Mouse (Mus musculus) C2C12 (cell line): ENCODE data around the gene Afdn. TPM values are rescaled to one million over a fixed set of nuclear protein-coding genes. Genes with fewer than 3 reads are reported as not detected.

Source experiments
- H3K27me3 ChIP-seq: one replicate; pipeline ENCODE4 v1.6.1; 2011; ENCODE audit not compliant: control insufficient read depth, insufficient read depth, insufficient read length
- H3K36me3 ChIP-seq: one replicate; pipeline ENCODE4 v1.6.1; 2011; ENCODE audit not compliant: control insufficient read depth, insufficient read depth
- H3K4me3 ChIP-seq: one replicate; pipeline ENCODE4 v1.5.1; 2011; ENCODE audit warnings: mild to moderate bottlenecking, control low read depth; ENCODE audit not compliant: poor library complexity, insufficient read depth, severe bottlenecking
- H3K79me2 ChIP-seq: one replicate; pipeline ENCODE4 v1.6.1; 2011; ENCODE audit not compliant: control insufficient read depth, insufficient read depth
- H3K79me3 ChIP-seq: one replicate; pipeline ENCODE4 v1.6.1; 2011; ENCODE audit warnings: low read depth, control low read depth
- H3ac ChIP-seq: one replicate; pipeline ENCODE3; 2011; ENCODE audit warnings: low read depth; ENCODE audit not compliant: control insufficient read depth, insufficient read length
- CEBPB ChIP-seq: IDR thresholded peaks from one replicate; pipeline ENCODE4 v1.6.1; 2011; ENCODE audit warnings: low read depth, mild to moderate bottlenecking, control low read depth, moderate library complexity
- CTCF ChIP-seq: IDR thresholded peaks from one replicate; pipeline ENCODE4 v1.5.1; 2011; ENCODE audit not compliant: control insufficient read depth, insufficient read depth, insufficient read length
- FOSL1 ChIP-seq: IDR thresholded peaks from one replicate; pipeline ENCODE4 v1.8.0; 2011; ENCODE audit warnings: mild to moderate bottlenecking, low read length; ENCODE audit not compliant: poor library complexity, insufficient read depth, severe bottlenecking
- MAX ChIP-seq: IDR thresholded peaks from one replicate; pipeline ENCODE4 v1.6.1; 2011; ENCODE audit warnings: mild to moderate bottlenecking, control low read depth
- MYOD1 ChIP-seq: IDR thresholded peaks from one replicate; pipeline ENCODE4 v1.6.1; 2011; ENCODE audit warnings: low read depth; ENCODE audit not compliant: control insufficient read depth, insufficient read length
- MYOG ChIP-seq: IDR thresholded peaks from one replicate; pipeline ENCODE4 v1.6.1; 2011; ENCODE audit not compliant: control insufficient read depth, insufficient read length; ENCODE audit errors: extremely low read depth
- USF1 ChIP-seq: IDR thresholded peaks from one replicate; pipeline ENCODE4 v1.6.1; 2011; ENCODE audit warnings: low read depth, mild to moderate bottlenecking, control low read depth, moderate library complexity
- polyA plus RNA-seq: library from polyadenylated mRNA; unstranded; fragments of >200 nt; fragmentation: generic; extraction: Trizol; gene quantifications from one replicate; pipeline ENCODE4 v1.2.1, GENCODE M21; 2012; ENCODE audit warnings: missing spikeins

Afdn gene
- polyA plus RNA-seq, 1 experiment = 21.0 TPM

DNA sequence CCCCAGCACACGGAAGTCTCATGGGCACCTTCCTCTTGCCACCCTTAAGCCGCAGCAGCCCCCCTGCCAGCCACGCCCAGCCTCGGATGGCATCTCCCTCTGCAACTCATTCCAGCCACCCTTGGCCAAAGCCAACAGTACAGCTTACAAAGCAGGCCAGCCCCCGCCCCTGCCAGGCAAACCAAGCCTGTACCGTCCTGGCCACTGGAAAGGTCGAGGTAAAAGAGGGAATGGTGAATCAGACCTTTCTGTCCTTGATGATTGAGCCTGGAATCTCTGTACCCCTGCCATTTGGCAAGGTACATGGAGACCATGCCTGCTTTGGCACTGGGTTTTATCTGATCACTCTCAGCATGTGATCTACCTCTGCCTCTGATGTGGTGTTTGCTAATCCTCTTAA lies 138.9 kb downstream of the Afdn start:
- Histone ChIP-seq H3K27me3 (no peaks in the 10 kb centered on the region), H3K4me3 (no peak overlapping the region), H3ac (no peak overlapping the region), H3K79me3 (no peaks in the 10 kb centered on the region), H3K36me3 (peaks cover 22% of the 10 kb centered on the region), H3K79me2 (no peaks in the 10 kb centered on the region)
- TF ChIP-seq FOSL1 (no peak), MYOG (no peak), CEBPB (no peak), CTCF (no peak), MAX (no peak), MYOD1 (no peak), USF1 (no peak)

- H3K4me3 ChIP-seq = no peak overlapping the region
- no peak overlapping the region for H3ac ChIP-seq
- no peaks in the 10 kb centered on the region for H3K79me3 ChIP-seq
- TF ChIP-seq USF1 (no peak), CEBPB (no peak), MYOD1 (no peak)
- H3K79me2 ChIP-seq = no peaks in the 10 kb centered on the region
- no peaks in the 10 kb centered on the region for H3K27me3 ChIP-seq
- peaks cover 37% of the 10 kb centered on the region for H3K36me3 ChIP-seq
Measured at GRCm38 (mm10) chr17:13903793-13904192, 143.5 kb downstream of the Afdn start.

- Histone ChIP-seq H3ac (no peak overlapping the region), H3K79me3 (no peaks in the 10 kb centered on the region), H3K27me3 (no peaks in the 10 kb centered on the region), H3K4me3 (no peak overlapping the region), H3K36me3 (peaks cover 25% of the 10 kb centered on the region), H3K79me2 (no peaks in the 10 kb centered on the region)
- TF ChIP-seq MYOD1 (no peak), FOSL1 (no peak), USF1 (no peak), MYOG (no peak)
Measured at GRCm38 (mm10) chr17:13907082-13907481, 146.7 kb downstream of the Afdn start.

DNA sequence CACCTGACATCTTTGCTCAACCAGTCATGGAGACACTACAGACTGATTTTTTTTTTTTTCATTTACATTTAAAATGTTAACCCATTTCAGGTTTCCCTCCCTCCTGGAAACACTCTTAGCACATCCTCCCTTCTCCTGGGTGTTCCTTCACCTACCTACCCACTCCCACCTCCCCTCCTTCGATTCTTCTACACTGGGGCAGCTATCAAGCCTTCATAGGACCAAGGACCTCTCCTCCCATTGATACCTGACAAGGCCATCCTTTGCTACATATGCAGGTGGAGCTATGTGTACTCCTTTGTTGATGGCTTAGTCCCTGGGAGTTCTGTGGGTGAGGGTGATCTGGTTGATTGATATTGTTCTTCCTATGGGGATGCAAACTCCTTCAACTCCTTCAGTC lies 147.3 kb downstream of the Afdn start:
- no peak for TF ChIP-seq MYOG
- Histone ChIP-seq H3K79me2 (no peaks in the 10 kb centered on the region), H3K36me3 (peaks cover 25% of the 10 kb centered on the region), H3K27me3 (no peaks in the 10 kb centered on the region), H3ac (no peak overlapping the region), H3K79me3 (no peaks in the 10 kb centered on the region), H3K4me3 (no peak overlapping the region)

GRCm38 (mm10) chr17:13913951-13914350 lies 153.6 kb downstream of the Afdn start:
- H3K4me3 ChIP-seq = no peak overlapping the region
- no peaks in the 10 kb centered on the region for H3K36me3 ChIP-seq
- H3K79me2 ChIP-seq = no peaks in the 10 kb centered on the region
- no peak overlapping the region for H3ac ChIP-seq
- H3K79me3 ChIP-seq = no peaks in the 10 kb centered on the region
- no peak for TF ChIP-seq MYOD1
- TF ChIP-seq FOSL1 = no peak
- TF ChIP-seq CEBPB = no peak
- TF ChIP-seq MAX = no peak
- no peak for TF ChIP-seq CTCF
- TF ChIP-seq MYOG = no peak
- no peak for TF ChIP-seq USF1
- H3K27me3 ChIP-seq = no peaks in the 10 kb centered on the region

GRCm38 (mm10) chr17:13914531-13914930 lies 154.2 kb downstream of the Afdn start:
- TF ChIP-seq MAX (no peak), CTCF (no peak), CEBPB (no peak), USF1 (no peak), MYOD1 (no peak), MYOG (no peak), FOSL1 (no peak)
- H3ac ChIP-seq = no peak overlapping the region
- no peak overlapping the region for H3K4me3 ChIP-seq
- H3K36me3 ChIP-seq = no peaks in the 10 kb centered on the region
- H3K27me3 ChIP-seq = no peaks in the 10 kb centered on the region
- H3K79me2 ChIP-seq = no peaks in the 10 kb centered on the region
- H3K79me3 ChIP-seq = no peaks in the 10 kb centered on the region

GRCm38 (mm10) chr17:13920771-13921170 lies 160.4 kb downstream of the Afdn start:
- no peaks in the 10 kb centered on the region for H3K36me3 ChIP-seq
- H3ac ChIP-seq = no peak overlapping the region
- H3K4me3 ChIP-seq = no peak overlapping the region
- TF ChIP-seq CEBPB = no peak
- TF ChIP-seq MYOG = no peak
- no peak for TF ChIP-seq USF1
- no peak for TF ChIP-seq FOSL1
- TF ChIP-seq CTCF = no peak
- TF ChIP-seq MAX = no peak
- TF ChIP-seq MYOD1 = no peak
- H3K27me3 ChIP-seq = no peaks in the 10 kb centered on the region
- H3K79me2 ChIP-seq = no peaks in the 10 kb centered on the region
- H3K79me3 ChIP-seq = no peaks in the 10 kb centered on the region
